Mouse (Mus musculus) forebrain, embryonic 12.5 days (tissue): ENCODE data around the gene Ngrn. TPM values are rescaled to one million over a fixed set of nuclear protein-coding genes. Genes with fewer than 3 reads are reported as not detected.

Experiments used
- ATAC-seq: fragments of 200-750 bp; cut with Nextera tagmentation; 2 replicates; pipeline ENCODE4 v1.8.0; 2017; ENCODE audit warnings: moderate TSS enrichment; ENCODE audit not compliant: low FRiP score
- H3K27ac ChIP-seq: fragments of 300-500 bp; sonication (generic); 2 replicates; pipeline ENCODE4 v1.5.1; 2016; ENCODE audit warnings: mild to moderate bottlenecking
- H3K27me3 ChIP-seq: fragments of 300-500 bp; sonication (generic); 2 replicates; pipeline ENCODE4 v1.6.1; 2016; ENCODE audit warnings: mild to moderate bottlenecking
- H3K36me3 ChIP-seq: fragments of 300-500 bp; sonication (generic); replicated peaks from 2 replicates; pipeline ENCODE4 v1.6.1; 2016; ENCODE audit warnings: mild to moderate bottlenecking
- H3K4me1 ChIP-seq: fragments of 300-500 bp; sonication (generic); 2 replicates; pipeline ENCODE4 v1.6.1; 2016
- H3K4me2 ChIP-seq: fragments of 300-500 bp; sonication (generic); 2 replicates; pipeline ENCODE4 v1.6.1; 2016; ENCODE audit warnings: mild to moderate bottlenecking, moderate library complexity
- H3K4me3 ChIP-seq: fragments of 300-500 bp; sonication (generic); replicated peaks from 2 replicates; pipeline ENCODE4 v1.5.1; 2016; ENCODE audit warnings: mild to moderate bottlenecking
- H3K9ac ChIP-seq: fragments of 300-500 bp; sonication (generic); 2 replicates; pipeline ENCODE4 v1.6.1; 2016; ENCODE audit warnings: mild to moderate bottlenecking
- H3K9me3 ChIP-seq: fragments of 300-500 bp; sonication (generic); 2 replicates; pipeline ENCODE4 v1.6.1; 2016
- WGBS: fragments of 180-500 bp; shearing (Covaris S2); methylation state at CpG from one replicate; pipeline ENCODE4 v1.1.7; 2016; 5-methylcytosine and 5-hydroxymethylcytosine counted together
- polyA plus RNA-seq: library from polyadenylated mRNA; unstranded; fragments of >200 nt; fragmentation: Nextera tagmentation; extraction: Ambion mirVana; gene quantifications from 2 replicates; pipeline ENCODE4 v1.2.1, GENCODE M21; 2016

Gene Ngrn
- polyA plus RNA-seq, 1 experiment from 2014 or later, result 56.8 TPM

GRCm38 (mm10) chr7:80294764-80295648, 34.0 kb downstream of the Ngrn start:
- Histone ChIP-seq H3K27ac (peak overlapping the region; percentile 88), H3K4me2 (peak overlapping the region; percentile 79), H3K4me3 (peak overlapping the region; percentile 86), H3K36me3 (peaks cover 24% of the 10 kb centered on the region), H3K4me1 (peaks cover 25% of the 10 kb centered on the region), H3K27me3 (no peaks in the 10 kb centered on the region), H3K9me3 (no peaks in the 10 kb centered on the region), H3K9ac (peak overlapping the region; percentile 82)
- 9% methylated on average over 37 of the region's 37 CpGs for WGBS
- ATAC-seq, result peak; percentile 69

GRCm38 (mm10) chr7:80296462-80296861, 35.4 kb downstream of the Ngrn start:
- ATAC-seq, result no peak
- Histone ChIP-seq H3K4me2 (peak overlapping the region; percentile 79), H3K27me3 (no peaks in the 10 kb centered on the region), H3K27ac (no peak overlapping the region), H3K4me3 (peak overlapping the region; percentile 86), H3K9me3 (no peaks in the 10 kb centered on the region), H3K4me1 (peaks cover 25% of the 10 kb centered on the region), H3K9ac (no peak overlapping the region), H3K36me3 (peaks cover 29% of the 10 kb centered on the region)
- 93% methylated on average over 6 of the region's 6 CpGs for WGBS

- H3K36me3 ChIP-seq, result peaks cover 31% of the 10 kb centered on the region
- H3K27ac ChIP-seq, result no peak overlapping the region
- no peak for ATAC-seq
- 87% methylated on average over 3 of the region's 3 CpGs for WGBS
- no peaks in the 10 kb centered on the region for H3K27me3 ChIP-seq
- peaks cover 25% of the 10 kb centered on the region for H3K4me1 ChIP-seq
- H3K9me3 ChIP-seq, result no peaks in the 10 kb centered on the region
- 0 out of 2 replicates have a peak overlapping the region, but pooled peaks have one; percentile 27 for H3K9ac ChIP-seq
- H3K4me2 ChIP-seq, result peak overlapping the region; percentile 22
- H3K4me3 ChIP-seq, result 0 out of 2 replicates have a peak overlapping the region, but pooled peaks have one; percentile 16
These were observed 36.0 kb downstream of the Ngrn start for GRCm38 (mm10) chr7:80297041-80297440.

GRCm38 (mm10) chr7:80298754-80299153, 37.7 kb downstream of the Ngrn start:
- Histone ChIP-seq H3K9me3 (no peaks in the 10 kb centered on the region), H3K4me1 (peaks cover 25% of the 10 kb centered on the region), H3K27ac (no peak overlapping the region), H3K27me3 (no peaks in the 10 kb centered on the region), H3K9ac (no peak overlapping the region), H3K4me3 (no peak overlapping the region), H3K4me2 (no peak overlapping the region), H3K36me3 (peaks cover 43% of the 10 kb centered on the region)
- 94% methylated on average over 4 of the region's 4 CpGs for WGBS
- ATAC-seq, result no peak

- Histone ChIP-seq H3K9me3 (no peaks in the 10 kb centered on the region), H3K36me3 (peaks cover 51% of the 10 kb centered on the region), H3K27ac (no peak overlapping the region), H3K9ac (no peak overlapping the region), H3K4me2 (no peak overlapping the region), H3K27me3 (no peaks in the 10 kb centered on the region), H3K4me3 (no peak overlapping the region), H3K4me1 (peaks cover 25% of the 10 kb centered on the region)
- ATAC-seq, result no peak
- WGBS, result 92% methylated on average over 3 of the region's 3 CpGs
These were observed 38.6 kb downstream of the Ngrn start for GRCm38 (mm10) chr7:80299568-80299967.

GRCm38 (mm10) chr7:80301522-80301921, 40.5 kb downstream of the Ngrn start:
- H3K36me3 ChIP-seq, result peaks cover 70% of the 10 kb centered on the region
- H3K4me1 ChIP-seq, result peaks cover 14% of the 10 kb centered on the region
- H3K4me2 ChIP-seq, result no peak overlapping the region
- no peak overlapping the region for H3K9ac ChIP-seq
- no peak overlapping the region for H3K4me3 ChIP-seq
- H3K9me3 ChIP-seq, result no peaks in the 10 kb centered on the region
- H3K27me3 ChIP-seq, result no peaks in the 10 kb centered on the region
- H3K27ac ChIP-seq, result no peak overlapping the region
- no peak for ATAC-seq
- 86% methylated on average over 2 of the region's 2 CpGs for WGBS

- no peaks in the 10 kb centered on the region for H3K9me3 ChIP-seq
- ATAC-seq, result no peak
- H3K9ac ChIP-seq, result no peak overlapping the region
- H3K4me2 ChIP-seq, result no peak overlapping the region
- no peak overlapping the region for H3K4me3 ChIP-seq
- WGBS, result 83% methylated on average over 3 of the region's 3 CpGs
- H3K4me1 ChIP-seq, result no peaks in the 10 kb centered on the region
- H3K27me3 ChIP-seq, result no peaks in the 10 kb centered on the region
- peaks cover 95% of the 10 kb centered on the region for H3K36me3 ChIP-seq
- H3K27ac ChIP-seq, result no peak overlapping the region
These were observed 46.8 kb downstream of the Ngrn start for GRCm38 (mm10) chr7:80307766-80308165.

- Histone ChIP-seq H3K27me3 (no peaks in the 10 kb centered on the region), H3K27ac (no peak overlapping the region), H3K4me3 (no peak overlapping the region), H3K36me3 (peaks cover 97% of the 10 kb centered on the region), H3K9me3 (no peaks in the 10 kb centered on the region), H3K4me1 (no peaks in the 10 kb centered on the region), H3K4me2 (no peak overlapping the region), H3K9ac (no peak overlapping the region)
- ATAC-seq, result no peak
- 85% methylated on average over 7 of the region's 7 CpGs for WGBS
These were observed 49.8 kb downstream of the Ngrn start for GRCm38 (mm10) chr7:80310771-80311170.

Other genes with a start within 250 kb of the Ngrn start
- 30.5 and 33.9 TPM in 2 replicates for gene Zfp710, start 236.4 kb upstream of the Ngrn start, polyA plus RNA-seq
- gene Idh2, start 145.8 kb upstream of the Ngrn start, polyA plus RNA-seq, result 359 and 369 TPM in 2 replicates
- 16.7 and 19.4 TPM in 2 replicates for gene Sema4b, start 74.4 kb upstream of the Ngrn start, polyA plus RNA-seq
- 34.7 and 41.6 TPM in 2 replicates for gene Cib1, start 28.4 kb upstream of the Ngrn start, polyA plus RNA-seq
- gene Gdpgp1, start 28.4 kb upstream of the Ngrn start, polyA plus RNA-seq, result 4.2 and 4.8 TPM in 2 replicates
- gene Ttll13, start 14.8 kb upstream of the Ngrn start, polyA plus RNA-seq, result 1.1 and 1.3 TPM in 2 replicates
- 17.4 and 19.1 TPM in 2 replicates for gene Vps33b, start 8.4 kb downstream of the Ngrn start, polyA plus RNA-seq
- gene Prc1, start 33.2 kb downstream of the Ngrn start, polyA plus RNA-seq, result 222 and 240 TPM in 2 replicates
- gene Rccd1, start 63.2 kb downstream of the Ngrn start, polyA plus RNA-seq, result 14.1 and 19.1 TPM in 2 replicates
- 43.5 and 45.5 TPM in 2 replicates for gene Unc45a, start 79.8 kb downstream of the Ngrn start, polyA plus RNA-seq
- gene Hddc3, start 81.9 kb downstream of the Ngrn start, polyA plus RNA-seq, result 24.4 and 28.3 TPM in 2 replicates
- 23.8 and 26.0 TPM in 2 replicates for gene Man2a2, start 110.2 kb downstream of the Ngrn start, polyA plus RNA-seq
- gene Fes, start 126.7 kb downstream of the Ngrn start, polyA plus RNA-seq, result 6.6 and 7.4 TPM in 2 replicates
- gene Furin, start 144.2 kb downstream of the Ngrn start, polyA plus RNA-seq, result 3.3 and 4.3 TPM in 2 replicates